Mouse (Mus musculus): ENCODE results near the gene Tpbg. TPM values are rescaled to one million over a fixed set of nuclear protein-coding genes. Genes with fewer than 3 reads are reported as not detected.
A peak's percentile ranks its signal among the peaks of the same experiment; 100 is the strongest.
"Not testable (repeated sequence)": the region's sequence is repeated elsewhere in the genome, so short reads cannot be mapped to it uniquely, and the experiment has no call there.

Tpbg gene
- polyA plus RNA-seq (2015; fragmentation: Nextera tagmentation; extraction: Ambion mirVana): 4.2 and 4.6 TPM in 2 replicates

GRCm38 (mm10) chr9:85842351-85843011 lies at the start of gene Tpbg:
Gene Tpbg, plus strand, starts transcription at chr9:85842380.
- DNase-seq (ENCODE audit: low spot score): no peak

- DNase-seq (ENCODE audit: low spot score): not testable (repeated sequence)
Measured at GRCm38 (mm10) chr9:85801986-85802385, 40.2 kb upstream of the Tpbg start.

- no peak for DNase-seq (ENCODE audit: low spot score)
Measured at GRCm38 (mm10) chr9:85802563-85802962, 39.6 kb upstream of the Tpbg start.

- no peak for DNase-seq (ENCODE audit: low spot score)
Measured at GRCm38 (mm10) chr9:85806411-85806810, 35.8 kb upstream of the Tpbg start.

- no peak for DNase-seq (ENCODE audit: low spot score)
Measured at GRCm38 (mm10) chr9:85809246-85809645, 32.9 kb upstream of the Tpbg start.

- DNase-seq (ENCODE audit: low spot score): no peak
Measured at GRCm38 (mm10) chr9:85820829-85821228, 21.4 kb upstream of the Tpbg start.

- DNase-seq (ENCODE audit: low spot score): no peak
Measured at GRCm38 (mm10) chr9:85835521-85836425, 6.4 kb upstream of the Tpbg start.

GRCm38 (mm10) chr9:85839626-85840025 lies 2.6 kb upstream of the Tpbg start:
- no peak for DNase-seq (ENCODE audit: low spot score)

GRCm38 (mm10) chr9:85841891-85842290 lies 289 bp upstream of the Tpbg start:
- DNase-seq (ENCODE audit: low spot score): no peak

GRCm38 (mm10) chr9:85843031-85843890 lies 1.1 kb downstream of the Tpbg start:
- DNase-seq (ENCODE audit: low spot score): no peak

GRCm38 (mm10) chr9:85843891-85844646 lies 1.9 kb downstream of the Tpbg start:
- peak; percentile 11 for DNase-seq (ENCODE audit: low spot score)

- no peak for DNase-seq (ENCODE audit: low spot score)
Measured at GRCm38 (mm10) chr9:85844647-85844983, 2.4 kb downstream of the Tpbg start.

GRCm38 (mm10) chr9:85846186-85846585 lies 4.0 kb downstream of the Tpbg start:
- DNase-seq (ENCODE audit: low spot score): no peak

GRCm38 (mm10) chr9:85854780-85855179 lies 12.6 kb downstream of the Tpbg start:
- no peak for DNase-seq (ENCODE audit: low spot score)

- no peak for DNase-seq (ENCODE audit: low spot score)
Measured at GRCm38 (mm10) chr9:85856511-85856910, 14.3 kb downstream of the Tpbg start.

GRCm38 (mm10) chr9:85861065-85861464 lies 18.9 kb downstream of the Tpbg start:
- DNase-seq (ENCODE audit: low spot score): no peak

GRCm38 (mm10) chr9:85862562-85862961 lies 20.4 kb downstream of the Tpbg start:
- no peak for DNase-seq (ENCODE audit: low spot score)

- peak; percentile 8 for DNase-seq (ENCODE audit: low spot score)
Measured at GRCm38 (mm10) chr9:85872908-85873307, 30.7 kb downstream of the Tpbg start.

- no peak for DNase-seq (ENCODE audit: low spot score)
Measured at GRCm38 (mm10) chr9:85893681-85894080, 51.5 kb downstream of the Tpbg start.
